Mouse (Mus musculus) T-helper 1 cell (primary cell): ENCODE results near the gene U2af2.
"Not testable (repeated sequence)": the region's sequence is repeated elsewhere in the genome, so short reads cannot be mapped to it uniquely, and the experiment has no call there.

Source experiments
- in situ Hi-C: fragments of 300-600 bp; cut with MboI, MseI; formaldehyde crosslinking; loops from one replicate; pipeline ENCODE4 v1.15.1; 2025; ENCODE audit warnings: high pct_unique_total_duplicates

The U2af2 gene

DNA sequence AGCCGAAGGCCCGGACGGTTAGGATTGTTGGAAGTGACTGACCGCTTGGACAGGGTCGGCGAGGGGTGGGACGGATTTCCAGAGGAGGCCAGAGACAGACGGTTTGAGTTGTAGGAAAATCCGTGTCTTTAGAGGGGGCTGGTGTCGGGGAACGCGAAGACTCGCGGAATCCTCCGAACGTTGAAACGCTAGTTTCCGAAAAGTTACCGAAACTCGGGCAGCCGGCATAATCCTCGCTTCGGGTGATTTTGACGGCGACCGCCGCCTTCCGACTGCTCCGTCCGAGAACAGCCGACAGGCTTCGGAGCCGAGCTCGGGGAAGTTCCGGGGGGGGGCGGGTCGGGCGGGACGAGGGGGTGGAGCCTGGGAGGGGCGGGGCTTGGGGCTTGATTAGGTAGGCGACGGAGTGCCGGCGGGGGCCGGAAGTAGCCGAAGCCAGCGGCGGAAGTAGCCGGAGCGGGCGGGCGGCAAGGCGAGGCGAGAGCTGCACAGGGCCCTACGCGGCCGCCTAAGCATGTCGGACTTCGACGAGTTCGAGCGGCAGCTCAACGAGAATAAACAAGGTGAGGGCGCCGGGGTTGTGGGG lies at the start of gene U2af2:
TSS of gene U2af2 (plus strand) at position 370 of the 586 bp plus-strand sequence.
- in situ Hi-C loops: loop anchor here (10.0 to 25.0 kb wide), 2 partner anchors 917 to 1425 kb away; partner anchors contain the start of genes Cnot3, Prpf31 and Tfpt

DNA sequence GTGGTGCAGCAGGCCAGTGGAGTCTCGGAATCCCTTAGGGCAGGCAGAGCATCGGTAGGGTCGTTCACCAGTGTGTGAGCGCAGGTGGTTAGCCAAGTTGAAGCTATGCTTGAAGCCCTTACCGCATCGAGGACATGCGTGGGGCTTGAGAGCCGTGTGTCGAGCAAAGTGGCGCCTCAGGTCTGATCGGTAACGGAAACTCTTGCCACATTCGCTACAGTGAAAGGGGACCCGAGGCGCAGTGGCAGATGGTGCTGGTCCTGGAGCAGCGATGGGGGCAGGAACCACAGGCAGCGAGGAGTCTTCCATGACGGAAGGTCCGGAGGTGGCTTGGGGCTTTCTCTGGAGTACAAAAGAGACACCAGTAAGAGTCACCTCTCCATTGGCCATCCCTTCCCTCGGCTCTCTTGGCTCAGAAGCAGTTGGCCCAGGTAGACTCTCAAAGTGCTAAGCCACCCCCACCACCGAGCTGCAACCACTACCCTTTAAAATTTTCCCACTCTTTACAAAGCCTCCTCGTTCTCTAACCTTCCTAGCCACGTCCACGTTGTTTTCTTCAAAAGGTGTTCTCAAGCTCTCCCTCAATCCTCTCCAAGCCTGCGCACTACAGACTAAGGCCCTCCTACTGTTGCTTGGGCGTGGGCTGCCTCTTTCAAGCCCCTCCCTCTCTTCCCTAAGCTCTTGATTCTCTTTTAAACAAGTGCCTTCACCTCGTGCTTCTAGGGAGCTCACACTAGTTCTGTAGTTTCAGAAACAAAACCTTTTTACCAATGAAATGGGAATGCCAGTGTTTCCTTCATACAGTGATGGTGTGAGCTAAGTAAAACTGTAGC lies 49.0 kb upstream of the U2af2 start:
- in situ Hi-C loops: no loop called here

DNA sequence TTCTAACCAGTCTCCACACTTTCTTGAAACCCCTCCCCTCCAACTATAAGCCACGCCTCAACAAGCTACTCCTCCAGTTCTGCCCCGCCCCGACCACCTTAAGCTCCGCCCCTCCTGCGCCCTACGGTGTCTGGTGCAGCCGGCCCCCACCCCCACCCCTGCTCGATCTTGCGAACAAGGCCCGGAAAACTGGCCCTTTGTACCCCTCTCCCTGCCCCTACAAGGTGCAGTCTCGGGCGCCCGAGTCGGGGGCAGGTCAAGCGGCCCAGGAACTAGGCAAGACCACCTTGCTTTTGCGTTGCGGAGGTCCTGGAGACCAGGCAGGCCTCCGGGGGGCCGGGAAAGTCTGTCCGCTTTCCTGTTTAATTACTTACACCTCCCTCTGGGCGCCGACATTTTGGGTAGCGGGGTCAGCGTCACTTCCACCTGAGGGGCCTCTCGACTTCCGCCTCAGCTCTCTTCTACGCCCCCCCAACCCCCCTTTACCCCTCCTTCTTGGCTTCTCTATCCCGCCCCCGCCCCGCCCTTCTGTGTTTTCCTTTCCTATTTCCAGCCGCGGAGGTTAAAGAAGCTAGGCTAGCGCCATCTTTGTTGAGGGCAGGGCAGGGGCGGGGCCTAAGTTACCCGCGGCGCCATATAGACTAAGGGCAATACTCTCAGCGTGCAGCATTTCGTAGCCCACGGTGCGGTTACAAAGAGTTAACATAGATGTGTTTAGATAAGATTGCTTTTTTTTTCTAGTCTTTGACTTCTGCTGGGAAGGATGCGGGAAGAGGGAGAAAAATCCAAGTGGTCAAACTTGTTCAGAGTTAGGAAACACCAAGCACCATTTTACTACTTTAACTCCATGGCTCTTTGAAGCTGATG lies 47.5 kb upstream of the U2af2 start, which contains the start of the genes Zfp524 and Fiz1:
TSS of gene Zfp524 (plus strand) at position 165 of the 867 bp plus-strand sequence.
TSS of gene Fiz1 (minus strand) at position 447 of the 867 bp plus-strand sequence.
- in situ Hi-C loops: no loop called here

DNA sequence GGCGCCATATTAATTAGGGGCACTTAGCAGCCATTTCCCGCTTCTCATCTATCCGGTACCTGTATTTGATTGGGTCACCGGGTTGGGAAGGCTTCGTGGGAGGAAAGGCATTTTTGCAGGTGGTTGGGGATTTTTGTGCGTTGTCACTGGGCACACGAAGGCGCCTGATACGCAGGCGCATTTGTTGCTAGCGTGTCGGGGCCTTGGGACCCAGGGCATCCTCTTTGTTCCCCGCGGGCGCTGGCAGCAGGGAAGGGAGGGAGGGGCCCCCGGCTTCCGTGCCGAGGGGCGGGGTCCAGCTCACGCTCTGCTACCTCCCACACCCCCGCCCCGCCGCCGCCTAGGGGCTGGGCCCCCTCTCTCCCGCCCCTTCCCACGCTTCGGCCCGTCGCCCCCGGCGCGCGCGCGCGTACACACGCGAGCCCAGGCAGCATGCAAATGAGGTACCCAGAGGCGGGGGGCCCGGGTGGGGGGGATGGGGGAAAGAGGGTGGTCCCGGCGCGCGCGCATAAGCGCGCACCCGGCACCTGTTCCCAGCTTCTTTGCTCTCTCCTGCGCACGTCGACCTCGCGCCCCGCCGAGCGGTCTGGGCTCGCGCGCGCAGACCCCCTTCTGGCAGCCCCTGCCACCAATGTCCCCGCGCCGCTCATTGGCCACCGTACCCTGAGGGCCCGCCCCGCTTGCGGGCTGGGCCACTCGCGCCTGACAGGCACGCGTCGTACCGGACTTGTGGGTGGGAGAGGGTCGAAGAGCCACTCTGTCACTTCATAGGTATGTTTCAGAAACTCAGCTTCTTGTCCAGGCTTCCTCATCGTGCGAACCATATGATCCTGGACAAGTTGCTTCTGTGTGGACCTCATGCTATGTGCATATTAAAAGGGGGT lies 46.6 kb upstream of the U2af2 start, which contains the start of gene Gm44973:
TSS of gene Gm44973 (plus strand) at position 379 of the 884 bp plus-strand sequence.
- in situ Hi-C loops: no loop called here

DNA sequence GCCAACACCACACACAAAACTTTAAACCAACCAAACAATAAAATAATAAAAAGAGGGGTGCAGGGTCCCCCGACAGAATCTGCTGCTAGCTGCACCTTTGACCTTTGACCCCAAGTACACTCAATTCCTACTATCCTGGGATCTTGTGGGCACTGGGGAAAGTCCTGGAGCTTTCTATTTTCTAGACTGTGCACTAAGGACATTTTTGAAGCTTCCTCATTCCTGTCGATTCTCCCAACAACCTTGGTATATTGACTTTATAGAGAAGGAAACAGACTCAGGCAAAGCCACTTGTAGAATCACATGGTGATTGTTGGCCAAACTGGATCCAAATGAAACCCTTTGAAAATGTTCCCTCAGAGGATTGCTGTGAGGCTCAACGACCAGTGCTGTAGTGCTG lies 45.9 kb upstream of the U2af2 start:
- in situ Hi-C loops: no loop called here

DNA sequence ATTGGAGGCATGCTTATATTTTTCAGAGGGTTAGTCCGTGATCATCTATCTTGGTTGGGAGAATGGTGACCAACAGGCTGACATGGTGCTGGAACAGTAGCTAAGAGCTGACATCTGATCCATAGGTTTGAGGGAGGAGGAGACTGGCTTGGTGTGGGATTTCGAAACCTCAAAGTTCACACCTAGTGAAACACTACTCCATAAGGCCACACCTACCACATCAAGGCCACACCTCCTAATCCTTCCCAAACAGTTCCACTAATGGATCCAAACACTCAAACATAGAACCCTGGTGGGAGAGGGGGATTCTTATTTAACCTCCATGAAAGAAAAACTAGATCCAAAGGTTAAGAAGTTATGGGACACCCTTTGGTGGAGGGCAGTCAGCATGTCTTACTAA lies 45.0 kb upstream of the U2af2 start:
- in situ Hi-C loops: no loop called here

DNA sequence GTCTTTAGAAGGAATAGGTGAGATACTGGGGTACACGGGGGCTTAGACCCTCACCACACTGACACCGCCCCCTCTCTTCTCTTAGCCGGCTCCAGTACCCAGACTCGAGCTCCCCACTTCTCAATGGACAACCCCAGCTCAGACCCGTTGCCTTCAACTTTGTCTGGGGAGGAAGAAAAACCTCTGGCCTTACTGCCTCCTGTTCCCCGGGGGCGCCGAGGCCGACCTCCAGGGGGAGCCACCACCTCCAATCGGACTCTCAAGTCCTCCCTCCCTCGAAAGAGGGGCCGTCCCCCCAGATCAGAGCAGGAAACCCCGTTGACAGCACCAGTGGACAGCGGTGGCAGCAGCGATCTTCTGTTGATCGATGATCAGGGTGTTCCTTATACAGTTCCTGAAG lies 44.6 kb upstream of the U2af2 start:
- in situ Hi-C loops: no loop called here

DNA sequence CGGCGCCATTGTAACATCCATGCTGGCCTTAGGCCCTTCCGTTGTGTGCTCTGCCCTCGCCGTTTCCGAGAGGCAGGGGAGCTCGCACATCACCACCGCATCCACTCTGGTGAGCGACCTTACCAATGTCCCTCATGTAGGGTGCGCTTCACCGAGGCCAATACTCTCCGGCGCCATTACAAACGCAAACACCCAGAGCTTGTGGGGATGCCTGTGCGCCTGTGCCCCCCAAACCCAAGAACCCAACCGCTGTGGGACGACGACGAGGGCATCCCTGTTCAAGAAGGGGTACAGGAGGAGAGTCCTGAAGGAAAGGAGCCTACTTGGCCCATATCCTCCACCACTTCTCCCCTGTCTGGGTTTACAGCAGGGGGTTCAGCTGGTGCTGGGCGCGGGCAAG lies 44.0 kb upstream of the U2af2 start:
- in situ Hi-C loops: no loop called here

DNA sequence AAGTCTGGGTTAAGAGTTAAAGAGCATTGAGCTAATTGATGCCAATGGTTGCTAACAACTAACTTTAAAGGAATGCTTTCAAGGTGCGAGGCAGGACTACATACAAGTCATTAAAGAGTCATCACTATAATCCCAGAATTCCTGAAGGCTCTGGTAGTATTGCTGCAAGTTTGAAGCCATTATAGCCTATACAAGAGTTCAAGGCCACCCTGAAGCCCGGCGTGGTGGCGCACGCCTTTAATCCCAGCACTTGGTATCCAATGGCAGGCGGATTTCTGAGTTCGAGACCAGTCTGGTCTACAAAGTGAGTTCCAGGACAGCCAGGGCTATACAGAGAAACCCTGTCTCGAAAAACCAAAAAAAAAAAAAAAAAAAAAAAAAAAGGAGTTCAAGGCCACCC lies 42.4 kb upstream of the U2af2 start:
- in situ Hi-C loops: not testable (repeated sequence)

DNA sequence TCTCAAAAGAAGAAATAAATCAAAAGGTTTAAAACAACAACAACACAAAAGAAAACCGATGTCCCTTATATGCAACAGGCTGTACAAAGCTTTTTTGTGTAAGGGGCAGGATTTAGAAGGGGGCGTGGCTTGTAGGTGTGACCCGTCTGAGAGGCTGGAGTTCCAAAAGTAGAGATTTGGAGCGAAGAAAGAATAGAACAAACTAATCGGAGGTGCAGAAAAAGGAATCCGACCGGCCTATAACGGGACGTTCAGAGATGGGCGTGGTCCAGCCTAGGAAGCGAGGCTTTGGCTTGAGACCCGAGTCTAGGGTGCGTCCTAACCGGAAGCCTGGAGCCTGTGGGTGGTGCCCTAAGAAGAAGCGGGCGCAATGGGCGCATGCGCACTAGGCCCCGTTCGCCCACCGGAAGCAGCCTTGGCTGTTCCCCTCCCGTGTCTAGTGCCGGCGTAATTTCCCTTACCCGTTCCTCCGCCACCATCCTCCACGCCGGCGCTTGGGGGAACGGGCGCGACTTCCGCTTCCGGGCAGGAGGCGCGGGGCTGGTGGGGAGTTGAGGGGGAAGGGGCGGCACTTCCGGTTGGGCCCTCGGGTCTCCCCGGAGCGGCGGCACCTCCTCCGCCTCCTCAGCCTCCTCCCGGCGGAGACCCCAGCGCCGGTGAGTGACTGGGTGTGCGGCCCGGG lies 41.8 kb upstream of the U2af2 start, which contains the start of the genes Zfp865 and Ccdc106:
TSS of gene Zfp865 (plus strand) at position 377 of the 682 bp plus-strand sequence.
TSS of gene Ccdc106 (plus strand) at position 554 of the 682 bp plus-strand sequence.
- in situ Hi-C loops: no loop called here

DNA sequence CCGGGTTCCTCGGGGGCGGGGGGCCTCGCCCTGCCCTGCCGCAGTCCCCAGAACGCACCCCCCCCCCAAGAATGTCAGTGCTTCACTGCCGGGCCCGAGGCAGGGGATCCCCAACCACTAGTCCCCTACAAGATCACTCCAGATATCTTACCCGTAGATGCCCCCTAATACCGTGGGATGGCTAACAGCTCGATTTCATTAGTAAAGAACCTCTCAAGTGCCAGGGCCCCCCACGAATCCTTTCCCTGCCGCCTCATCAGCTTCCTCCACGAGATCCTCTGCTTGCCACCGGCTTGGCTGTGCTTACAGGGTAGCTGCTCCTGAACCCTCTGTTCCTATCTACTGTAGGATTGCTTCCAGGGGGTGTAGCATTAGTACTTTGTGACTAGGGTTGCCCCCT lies 41.3 kb upstream of the U2af2 start:
- in situ Hi-C loops: no loop called here

DNA sequence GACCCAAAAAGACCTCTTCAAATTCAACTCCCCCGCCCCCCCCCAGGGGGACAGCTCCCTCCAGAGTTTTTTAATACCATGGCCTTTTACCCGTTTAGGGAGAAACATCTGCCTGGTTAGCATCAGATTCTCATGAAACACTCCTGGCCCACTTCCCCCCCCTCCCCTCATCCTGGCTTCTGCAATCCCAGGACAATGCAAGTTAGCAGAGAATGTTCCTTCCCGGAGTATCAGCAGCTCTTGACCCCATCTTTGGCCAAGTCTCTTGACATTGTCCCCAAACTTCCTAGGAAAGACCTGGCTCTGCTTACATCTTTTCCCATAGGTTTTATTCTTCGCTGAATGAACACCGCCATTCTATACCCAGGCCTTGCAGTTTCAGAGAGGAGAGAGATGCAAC lies 40.7 kb upstream of the U2af2 start:
- in situ Hi-C loops: no loop called here

DNA sequence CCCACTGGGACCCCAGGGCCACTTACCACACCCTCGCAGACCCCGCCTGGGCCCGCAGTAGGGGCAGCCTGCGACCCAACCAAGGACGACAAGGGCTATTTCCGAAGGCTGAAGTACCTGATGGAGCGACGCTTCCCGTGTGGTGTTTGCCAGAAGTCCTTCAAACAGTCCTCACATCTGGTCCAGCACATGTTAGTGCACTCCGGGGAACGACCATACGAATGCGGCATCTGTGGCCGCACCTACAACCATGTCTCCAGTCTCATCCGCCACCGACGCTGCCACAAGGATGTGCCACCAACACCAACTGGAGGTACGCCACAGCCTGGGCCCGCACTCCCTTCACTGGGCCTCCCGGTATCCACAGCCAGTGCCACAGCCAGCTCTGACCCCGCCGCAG lies 32.4 kb upstream of the U2af2 start:
- in situ Hi-C loops: no loop called here

DNA sequence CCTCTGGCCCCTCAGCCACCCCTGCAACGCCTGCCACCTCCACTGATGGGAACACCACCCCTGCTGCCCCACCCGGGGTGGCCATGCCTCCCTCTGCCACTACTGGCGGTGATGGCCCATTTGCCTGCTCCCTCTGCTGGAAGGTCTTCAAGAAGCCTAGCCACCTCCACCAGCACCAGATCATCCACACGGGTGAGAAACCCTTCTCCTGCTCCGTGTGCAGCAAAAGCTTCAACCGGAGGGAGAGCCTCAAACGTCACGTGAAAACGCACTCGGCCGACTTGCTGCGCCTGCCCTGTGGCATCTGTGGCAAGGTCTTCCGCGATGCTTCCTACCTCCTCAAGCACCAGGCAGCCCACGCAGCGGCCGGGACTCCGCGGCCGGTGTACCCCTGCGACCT lies 32.0 kb upstream of the U2af2 start:
- in situ Hi-C loops: no loop called here

DNA sequence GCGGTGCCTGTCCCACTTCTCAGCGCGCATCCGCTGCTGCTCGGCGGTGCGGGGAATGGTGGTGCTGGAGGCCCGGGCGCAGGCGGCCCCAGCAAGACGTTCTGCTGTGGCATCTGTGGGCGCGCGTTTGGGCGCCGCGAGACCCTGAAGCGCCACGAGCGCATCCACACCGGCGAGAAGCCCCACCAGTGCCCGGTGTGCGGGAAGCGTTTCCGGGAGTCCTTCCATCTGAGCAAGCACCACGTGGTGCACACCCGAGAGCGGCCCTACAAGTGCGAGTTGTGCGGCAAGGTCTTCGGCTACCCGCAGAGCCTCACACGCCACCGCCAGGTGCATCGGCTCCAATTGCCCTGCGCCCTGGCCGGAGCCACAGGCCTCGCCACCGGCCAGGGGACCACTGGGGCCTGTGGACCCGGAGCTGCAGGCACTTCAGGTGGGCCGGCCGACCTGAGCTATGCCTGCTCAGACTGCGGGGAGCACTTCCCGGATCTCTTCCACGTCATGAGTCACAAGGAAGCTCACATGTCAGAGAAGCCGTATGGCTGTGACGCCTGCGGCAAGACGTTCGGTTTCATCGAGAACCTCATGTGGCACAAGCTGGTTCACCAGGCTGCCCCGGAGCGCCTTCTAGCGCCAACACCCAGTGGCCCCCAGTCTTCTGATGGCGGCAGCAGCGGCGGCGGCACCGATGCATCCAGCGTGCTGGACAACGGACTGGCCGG lies 31.2 kb upstream of the U2af2 start:
- in situ Hi-C loops: no loop called here

DNA sequence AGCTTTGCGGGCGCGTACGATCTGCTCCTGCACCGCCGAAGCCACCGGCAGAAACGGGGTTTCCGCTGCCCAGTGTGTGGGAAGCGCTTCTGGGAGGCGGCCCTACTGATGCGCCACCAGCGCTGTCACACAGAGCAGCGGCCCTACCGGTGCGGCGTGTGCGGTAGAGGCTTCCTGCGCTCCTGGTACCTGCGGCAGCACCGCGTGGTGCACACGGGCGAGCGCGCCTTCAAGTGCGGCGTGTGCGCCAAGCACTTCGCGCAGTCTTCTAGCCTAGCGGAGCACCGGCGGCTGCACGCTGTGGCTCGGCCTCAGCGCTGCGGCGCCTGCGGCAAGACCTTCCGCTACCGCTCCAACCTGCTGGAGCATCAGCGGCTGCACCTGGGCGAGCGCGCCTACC lies 30.4 kb upstream of the U2af2 start:
- in situ Hi-C loops: no loop called here

DNA sequence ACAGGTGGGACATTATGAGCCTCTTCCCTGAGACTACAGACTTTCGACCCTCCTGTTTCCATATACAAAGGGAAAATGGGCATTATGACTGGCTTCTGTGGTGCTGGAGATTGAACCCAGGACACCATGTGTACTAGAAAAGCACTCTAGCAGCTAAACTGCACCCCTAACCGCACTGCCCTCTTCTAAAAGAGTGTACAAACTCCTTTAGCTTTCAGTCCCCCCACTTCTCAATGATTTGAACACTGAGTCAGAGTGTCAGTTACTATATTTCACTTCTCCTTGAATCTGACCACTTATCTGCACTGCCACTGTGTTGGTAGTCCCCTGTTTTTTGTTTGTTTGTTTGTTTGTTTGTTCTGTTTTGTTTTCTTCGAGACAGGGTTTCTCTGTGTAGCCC lies 28.1 kb upstream of the U2af2 start, which contains the start of gene 4632433K11Rik:
TSS of gene 4632433K11Rik (plus strand) at position 301 of the 400 bp plus-strand sequence.
- in situ Hi-C loops: no loop called here

DNA sequence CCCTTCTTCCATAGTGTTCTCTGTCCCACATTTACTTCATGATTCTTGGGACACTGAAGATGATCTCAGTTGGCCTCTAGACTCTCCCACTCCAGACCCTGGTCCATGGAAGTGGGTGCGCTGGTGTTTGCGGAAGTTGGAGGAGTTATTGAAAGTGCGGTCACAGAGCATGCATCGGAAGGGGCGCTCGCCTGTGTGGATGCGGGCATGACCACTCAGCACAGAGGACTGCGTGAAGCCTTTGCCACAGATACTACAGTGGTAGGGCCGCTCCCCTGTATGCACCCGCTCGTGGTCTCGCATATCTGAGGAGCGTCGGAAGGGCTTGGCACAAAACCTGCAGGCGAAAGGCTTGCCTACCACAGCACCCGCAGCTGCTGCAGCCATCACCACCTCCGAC lies 26.3 kb upstream of the U2af2 start:
- in situ Hi-C loops: no loop called here

DNA sequence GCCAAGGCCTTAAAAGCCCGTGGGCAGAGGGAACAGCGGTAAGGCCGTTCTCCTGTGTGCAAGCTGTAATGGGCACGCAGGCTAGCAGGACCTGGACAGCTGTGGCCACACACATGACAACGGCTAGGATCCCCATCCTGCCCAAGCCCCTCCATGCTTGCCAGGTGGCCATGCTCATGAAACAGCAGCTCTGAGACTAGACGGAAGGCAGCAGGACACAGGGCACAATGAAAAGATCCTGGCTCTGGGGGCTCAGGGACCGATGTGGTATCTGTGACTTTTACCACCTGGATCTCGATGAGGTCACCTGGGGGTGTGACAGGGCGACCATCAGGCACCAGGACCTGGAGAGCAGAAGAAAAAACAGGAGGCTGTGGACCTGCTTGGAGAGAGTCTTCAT lies 25.8 kb upstream of the U2af2 start:
- in situ Hi-C loops: no loop called here
